Mouse (Mus musculus) hematopoietic multipotent progenitor cell, adult 10-12 weeks (in vitro differentiated cells): ENCODE results near the gene Terf2ip. TPM values are rescaled to one million over a fixed set of nuclear protein-coding genes. Genes with fewer than 3 reads are reported as not detected.

Experiments used
- polyA plus RNA-seq: library from polyadenylated mRNA; stranded (reverse); fragments of >175 nt; gene quantifications from 2 replicates; pipeline ENCODE4 v1.2.3, GENCODE M21; 2012; ENCODE audit warnings: low replicate concordance

The Terf2ip gene
- 8.3 and 13.2 TPM in 2 replicates for polyA plus RNA-seq

DNA sequence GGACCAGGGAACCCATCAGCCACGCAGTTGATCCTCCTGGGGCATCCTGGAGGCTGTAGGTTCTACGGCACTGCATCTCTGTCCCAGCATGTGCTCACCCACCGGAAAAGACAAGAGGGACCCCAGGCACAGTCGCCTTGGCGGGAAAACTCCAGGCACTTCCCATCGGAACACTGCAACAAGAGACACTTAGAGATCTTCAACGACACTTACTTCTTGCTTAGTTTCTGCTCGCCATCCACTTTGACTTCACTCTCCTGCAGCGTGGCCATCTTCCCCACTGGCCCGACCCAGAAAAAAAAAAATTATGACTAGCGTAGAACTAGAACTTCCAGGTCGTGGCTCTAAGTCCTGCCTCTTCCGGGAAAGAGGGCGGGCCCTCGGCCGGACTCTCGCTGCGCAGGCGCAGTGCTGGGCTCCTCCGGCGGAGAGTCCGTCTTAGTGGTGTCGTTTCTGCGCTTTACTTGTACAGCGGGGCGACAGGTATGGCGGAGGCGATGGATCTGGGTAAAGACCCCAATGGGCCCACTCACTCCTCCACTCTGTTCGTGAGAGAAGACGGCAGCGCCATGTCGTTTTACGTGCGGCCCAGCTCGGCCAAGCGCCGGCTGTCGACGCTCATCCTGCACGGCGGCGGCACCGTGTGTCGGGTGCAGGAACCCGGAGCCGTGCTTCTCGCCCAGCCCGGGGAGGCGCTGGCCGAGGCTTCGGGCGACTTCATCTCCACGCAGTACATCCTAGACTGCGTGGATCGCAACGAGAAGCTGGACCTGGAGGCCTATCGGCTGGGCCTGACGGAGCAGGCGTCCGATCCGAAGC, at the start of gene Terf2ip, which contains the start of gene Kars:
Terf2ip (plus strand) TSS at position 402 of the 819 bp plus-strand sequence.
Kars (minus strand) TSS at position 327 of the 819 bp plus-strand sequence.

DNA sequence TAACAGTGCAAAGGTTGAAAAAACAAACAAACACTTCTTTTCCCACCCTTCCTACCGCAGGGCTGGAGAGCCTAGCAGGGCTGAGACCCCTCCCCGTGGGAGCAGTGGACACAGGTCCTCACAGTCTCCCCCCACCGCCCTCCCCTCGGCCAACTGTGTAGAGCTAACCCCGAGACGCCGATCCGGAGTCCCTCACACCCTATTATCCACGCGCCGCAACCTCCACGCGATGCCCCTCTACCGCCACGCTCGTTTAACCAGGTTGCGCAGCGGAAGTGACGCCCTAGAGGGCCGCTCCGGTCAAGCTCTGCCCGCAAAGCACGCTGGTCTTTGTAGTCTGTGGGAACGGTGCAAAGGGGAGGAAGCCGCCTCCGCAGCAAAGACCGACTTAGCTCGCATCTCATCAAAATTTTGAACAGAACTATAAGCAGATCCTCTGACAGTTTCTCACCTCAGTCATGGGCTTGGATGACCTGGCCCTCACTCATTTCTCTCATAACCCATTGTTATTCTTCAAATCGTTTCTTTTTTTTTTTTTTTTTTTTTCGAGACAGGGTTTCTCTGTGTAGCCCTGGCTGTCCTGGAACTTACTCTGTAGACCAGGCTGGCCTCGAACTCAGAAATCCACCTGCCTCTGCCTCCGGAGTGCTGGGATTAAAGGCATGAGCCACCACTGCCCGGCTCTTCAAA, 19.0 kb upstream of the Terf2ip start, which contains the start of gene Adat1:
Adat1 (minus strand) TSS at position 290 of the 690 bp plus-strand sequence.

DNA sequence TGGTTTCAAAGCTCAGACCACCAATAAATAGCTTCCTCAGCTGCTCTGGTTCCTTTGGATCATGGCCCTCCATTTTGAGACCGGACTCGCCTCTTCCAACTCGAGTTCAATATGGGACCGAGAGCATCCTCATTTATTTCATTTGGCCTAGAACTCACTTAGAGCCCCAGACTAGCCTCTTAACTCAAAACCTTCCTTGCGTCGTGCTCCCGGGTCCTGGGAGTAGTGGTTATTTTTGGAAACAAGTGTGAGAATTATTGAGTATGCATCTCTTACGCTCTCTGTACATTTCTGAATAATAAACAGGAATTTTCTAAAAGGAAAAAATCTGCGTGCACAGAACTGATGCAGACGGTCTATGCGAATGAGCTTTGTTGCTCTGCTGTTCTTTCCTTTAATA, 3.7 kb downstream of the Terf2ip start, which contains the start of gene Gm6793:
Gm6793 (minus strand) TSS at position 101 of the 400 bp plus-strand sequence.

Other genes with a start within 250 kb of the Terf2ip start
- gene Cfdp1, start 157.1 kb upstream of the Terf2ip start, polyA plus RNA-seq, result 3.0 and 14.7 TPM in 2 replicates
- 0.89 and 0.90 TPM in 2 replicates for gene Tmem170, start 134.6 kb upstream of the Terf2ip start, polyA plus RNA-seq
- gene Chst5, start 101.0 kb upstream of the Terf2ip start, polyA plus RNA-seq, result not detected in 2 replicates
- 4.4 and 4.7 TPM in 2 replicates for gene Tmem231, start 77.5 kb upstream of the Terf2ip start, polyA plus RNA-seq
- gene Gabarapl2, start 70.7 kb upstream of the Terf2ip start, polyA plus RNA-seq, result 3.5 and 7.0 TPM in 2 replicates
- 0.75 and 3.0 TPM in 2 replicates for gene Adat1, start 19.1 kb upstream of the Terf2ip start, polyA plus RNA-seq
- gene Kars, start 75 bp upstream of the Terf2ip start, polyA plus RNA-seq, result 16.3 and 40.2 TPM in 2 replicates
- 0.12 and 0.22 TPM in 2 replicates for gene Gm6793, start 3.6 kb downstream of the Terf2ip start, polyA plus RNA-seq